Mouse (Mus musculus) kidney, embryonic 14.5 days (tissue): ENCODE measurements at regions not wholly inside any gene's neighbourhood (a gene's known extent, or its start where the extent isn't known, plus 50 kb on each side); places are given as distances from the start of the nearest gene placed in this dataset.
A peak's percentile ranks its signal among the peaks of the same experiment; 100 is the strongest.

Experiments
- ATAC-seq: fragments of 200-750 bp; cut with Nextera tagmentation; 2 replicates; pipeline ENCODE4 v1.8.0; 2017; ENCODE audit warnings: moderate number of reproducible peaks, mild to moderate bottlenecking, moderate TSS enrichment, moderate library complexity; ENCODE audit not compliant: low FRiP score, low TSS enrichment
- H3K27ac ChIP-seq: fragments of 300-500 bp; sonication (generic); 2 replicates; pipeline ENCODE4 v1.5.1; 2014; ENCODE audit warnings: low read depth, mild to moderate bottlenecking, low read length, moderate library complexity, mixed read lengths
- H3K27me3 ChIP-seq: fragments of 300-500 bp; sonication (generic); 2 replicates; pipeline ENCODE4 v1.6.1; 2014; ENCODE audit warnings: mild to moderate bottlenecking, low read length; ENCODE audit not compliant: control insufficient read depth, insufficient read depth
- H3K36me3 ChIP-seq: fragments of 300-500 bp; sonication (generic); 2 replicates; pipeline ENCODE4 v1.6.1; 2014; ENCODE audit warnings: low read length, mixed read lengths; ENCODE audit not compliant: control insufficient read depth, insufficient read depth
- H3K4me1 ChIP-seq: fragments of 300-500 bp; sonication (generic); 2 replicates; pipeline ENCODE4 v1.6.1; 2014; ENCODE audit warnings: low read length, mixed read lengths; ENCODE audit not compliant: control insufficient read depth, insufficient read depth
- H3K4me2 ChIP-seq: fragments of 300-500 bp; sonication (generic); replicated peaks from 2 replicates; pipeline ENCODE4 v1.6.1; 2014; ENCODE audit warnings: low read depth, mild to moderate bottlenecking, low read length
- H3K4me3 ChIP-seq: fragments of 300-500 bp; sonication (generic); 2 replicates; pipeline ENCODE4 v1.5.1; 2014; ENCODE audit warnings: mild to moderate bottlenecking, low read length
- H3K9ac ChIP-seq: fragments of 300-500 bp; sonication (generic); 2 replicates; pipeline ENCODE4 v1.6.1; 2014; ENCODE audit warnings: low read depth, mild to moderate bottlenecking, low read length, moderate library complexity
- H3K9me3 ChIP-seq: fragments of 300-500 bp; sonication (generic); 2 replicates; pipeline ENCODE4 v1.6.1; 2016; ENCODE audit warnings: low read length; ENCODE audit not compliant: control insufficient read depth
- WGBS: fragments of 180-500 bp; shearing (Covaris S2); extraction: QIAGEN DNeasy Blood & Tissue Kit; methylation state at CpG from one replicate; pipeline ENCODE4 v1.1.7; 2014; 5-methylcytosine and 5-hydroxymethylcytosine counted together

GRCm38 (mm10) chr10:97334606-97335150, 144.7 kb upstream of the Dcn start:
- no peak overlapping the region for H3K9ac ChIP-seq
- no peak for ATAC-seq
- H3K9me3 ChIP-seq: no peaks in the 10 kb centered on the region
- no peaks in the 10 kb centered on the region for H3K4me1 ChIP-seq
- 76% methylated on average over 9 of the region's 9 CpGs for WGBS
- H3K27me3 ChIP-seq: no peaks in the 10 kb centered on the region
- no peaks in the 10 kb centered on the region for H3K36me3 ChIP-seq
- H3K4me3 ChIP-seq: no peak overlapping the region
- no peak overlapping the region for H3K27ac ChIP-seq
- H3K4me2 ChIP-seq: no peak overlapping the region

- Histone ChIP-seq H3K9me3 (no peaks in the 10 kb centered on the region), H3K36me3 (no peaks in the 10 kb centered on the region), H3K27me3 (no peaks in the 10 kb centered on the region), H3K4me1 (no peaks in the 10 kb centered on the region), H3K4me2 (no peak overlapping the region), H3K9ac (no peak overlapping the region), H3K4me3 (no peak overlapping the region), H3K27ac (no peak overlapping the region)
- WGBS: 44% methylated on average over 6 of the region's 6 CpGs
- peak; percentile 75 for ATAC-seq
Observed at GRCm38 (mm10) chr10:97338033-97338692, 141.2 kb upstream of the Dcn start.

GRCm38 (mm10) chr10:97339866-97340706, 139.3 kb upstream of the Dcn start:
- ATAC-seq: no peak

GRCm38 (mm10) chr10:97345347-97345746, 134.1 kb upstream of the Dcn start:
- Histone ChIP-seq H3K9me3 (no peaks in the 10 kb centered on the region), H3K4me2 (no peak overlapping the region), H3K4me1 (no peaks in the 10 kb centered on the region), H3K4me3 (no peak overlapping the region), H3K27ac (no peak overlapping the region), H3K27me3 (no peaks in the 10 kb centered on the region), H3K9ac (no peak overlapping the region), H3K36me3 (no peaks in the 10 kb centered on the region)
- WGBS: 33% methylated on average over 6 of the region's 6 CpGs
- ATAC-seq: peak; percentile 84; the same call in 1 of the 2 replicates

More at GRCm38 (mm10) chr10:97339866-97340706, 139.3 kb upstream of the Dcn start:
- Histone ChIP-seq H3K27ac (no peak overlapping the region), H3K4me1 (no peaks in the 10 kb centered on the region), H3K4me2 (no peak overlapping the region), H3K9me3 (no peaks in the 10 kb centered on the region), H3K4me3 (no peak overlapping the region), H3K9ac (no peak overlapping the region), H3K36me3 (no peaks in the 10 kb centered on the region), H3K27me3 (no peaks in the 10 kb centered on the region)
- WGBS: 49% methylated on average over 11 of the region's 11 CpGs

- Histone ChIP-seq H3K27ac (no peak overlapping the region), H3K4me1 (no peaks in the 10 kb centered on the region), H3K9me3 (no peaks in the 10 kb centered on the region), H3K4me2 (no peak overlapping the region), H3K36me3 (no peaks in the 10 kb centered on the region), H3K27me3 (no peaks in the 10 kb centered on the region), H3K9ac (no peak overlapping the region), H3K4me3 (no peak overlapping the region)
- ATAC-seq: no peak
- 92% methylated on average over 2 of the region's 2 CpGs for WGBS
Observed at GRCm38 (mm10) chr10:97346949-97347348, 132.5 kb upstream of the Dcn start.

GRCm38 (mm10) chr10:97368625-97369024, 110.8 kb upstream of the Dcn start:
- no peaks in the 10 kb centered on the region for H3K36me3 ChIP-seq
- WGBS: 74% methylated on average over 3 of the region's 3 CpGs
- no peaks in the 10 kb centered on the region for H3K4me1 ChIP-seq
- H3K27ac ChIP-seq: no peak overlapping the region
- no peak overlapping the region for H3K4me2 ChIP-seq
- no peaks in the 10 kb centered on the region for H3K27me3 ChIP-seq
- H3K9ac ChIP-seq: no peak overlapping the region
- no peak for ATAC-seq
- H3K9me3 ChIP-seq: no peaks in the 10 kb centered on the region
- H3K4me3 ChIP-seq: no peak overlapping the region

- Histone ChIP-seq H3K4me1 (no peaks in the 10 kb centered on the region), H3K9me3 (no peaks in the 10 kb centered on the region), H3K27me3 (no peaks in the 10 kb centered on the region), H3K4me3 (no peak overlapping the region), H3K9ac (no peak overlapping the region), H3K4me2 (no peak overlapping the region), H3K36me3 (no peaks in the 10 kb centered on the region), H3K27ac (no peak overlapping the region)
- peak; percentile 60; the same call in 1 of the 2 replicates for ATAC-seq
- 8% methylated on average over 2 of the region's 2 CpGs for WGBS
Observed at GRCm38 (mm10) chr10:97375824-97376223, 103.6 kb upstream of the Dcn start.

- Histone ChIP-seq H3K9ac (no peak overlapping the region), H3K4me3 (no peak overlapping the region), H3K27me3 (no peaks in the 10 kb centered on the region), H3K9me3 (no peaks in the 10 kb centered on the region), H3K36me3 (no peaks in the 10 kb centered on the region), H3K4me2 (no peak overlapping the region), H3K27ac (no peak overlapping the region; the same call in 1 of the 2 replicates), H3K4me1 (no peaks in the 10 kb centered on the region)
- WGBS: 43% methylated on average over 4 of the region's 4 CpGs
- ATAC-seq: no peak
Observed at GRCm38 (mm10) chr10:97376376-97376775, 103.0 kb upstream of the Dcn start.

- Histone ChIP-seq H3K36me3 (no peaks in the 10 kb centered on the region), H3K27me3 (no peaks in the 10 kb centered on the region), H3K4me1 (no peaks in the 10 kb centered on the region), H3K9me3 (no peaks in the 10 kb centered on the region), H3K27ac (no peak overlapping the region), H3K9ac (no peak overlapping the region), H3K4me2 (no peak overlapping the region), H3K4me3 (no peak overlapping the region)
- no peak for ATAC-seq
Observed at GRCm38 (mm10) chr10:97381586-97381985, 97.8 kb upstream of the Dcn start.
